Mouse (Mus musculus): ENCODE data around the gene Dip2b. TPM values are rescaled to one million over a fixed set of nuclear protein-coding genes. Genes with fewer than 3 reads are reported as not detected.

The Dip2b gene
- total RNA-seq, 2 experiments from 2014 or later: 59.9 to 63.5 TPM

DNA sequence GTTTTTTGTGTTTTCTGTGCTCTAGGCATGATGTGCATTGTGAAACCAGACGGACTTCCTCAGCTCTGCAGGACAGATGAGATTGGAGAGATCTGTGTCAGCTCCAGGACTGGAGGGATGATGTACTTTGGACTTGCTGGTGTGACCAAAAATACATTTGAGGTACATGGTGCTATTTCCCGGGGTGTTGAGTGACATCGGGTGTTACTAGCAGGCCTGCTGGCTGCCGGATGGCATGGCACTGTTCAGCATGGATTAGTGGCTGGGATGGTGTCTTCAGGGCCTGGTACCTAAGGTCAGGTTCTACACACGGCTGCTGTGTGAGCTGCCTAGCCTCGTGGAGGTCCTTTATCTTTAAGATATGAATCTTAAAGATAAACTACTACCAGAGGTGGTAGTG is 136.7 kb downstream of the Dip2b start:
- DNase-seq (ENCODE audit: low spot score in 2 of 2): no peak

DNA sequence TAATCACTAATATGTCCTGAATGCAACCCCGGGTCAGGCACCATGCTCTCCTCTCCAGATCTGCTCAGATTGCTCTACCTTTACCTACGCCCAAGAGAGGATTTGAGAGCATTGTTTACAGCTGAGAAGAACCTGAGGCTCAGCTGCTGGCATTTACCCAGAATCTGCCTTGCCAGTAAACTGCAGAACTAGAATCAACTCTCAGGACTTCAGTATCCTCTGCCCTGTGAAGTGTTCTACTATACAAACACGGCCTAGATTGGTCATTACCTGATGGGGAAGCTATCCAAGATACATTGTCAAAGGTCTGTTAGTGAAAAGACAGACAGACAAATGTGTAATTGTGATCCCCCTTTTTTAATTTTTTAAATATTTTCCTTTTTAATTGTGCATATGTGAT is 138.7 kb downstream of the Dip2b start:
- no peak for DNase-seq (ENCODE audit: low spot score in 2 of 2)

GRCm38 (mm10) chr15:100177575-100177974 is 139.1 kb downstream of the Dip2b start:
- no peak for DNase-seq (ENCODE audit: low spot score in 2 of 2)

- DNase-seq (ENCODE audit: low spot score in 2 of 2): no peak
Measured at GRCm38 (mm10) chr15:100178487-100178886, 140.0 kb downstream of the Dip2b start.

DNA sequence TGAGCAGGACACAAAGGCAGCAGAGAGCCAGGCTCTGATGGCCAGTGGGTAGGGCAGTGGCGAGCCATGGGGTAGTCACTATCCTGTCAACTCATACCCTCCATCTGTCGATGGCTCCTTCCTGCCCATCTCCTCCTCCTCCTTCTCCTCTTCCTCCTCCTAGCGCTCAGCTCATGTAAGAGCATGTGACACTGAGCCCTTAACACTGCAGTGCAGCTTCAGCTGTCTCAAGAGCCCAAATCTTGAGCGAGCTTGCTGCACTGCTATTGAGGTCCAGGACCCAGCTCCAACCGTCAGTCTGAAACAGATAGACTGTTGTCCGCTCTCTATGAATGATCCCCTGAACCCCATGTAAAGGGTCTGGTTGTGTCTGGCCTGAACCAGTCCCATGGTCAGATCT is 141.2 kb downstream of the Dip2b start:
- DNase-seq (ENCODE audit: low spot score in 2 of 2): no peak

GRCm38 (mm10) chr15:100180221-100180620 is 141.8 kb downstream of the Dip2b start:
- DNase-seq (ENCODE audit: low spot score in 2 of 2): no peak

DNA sequence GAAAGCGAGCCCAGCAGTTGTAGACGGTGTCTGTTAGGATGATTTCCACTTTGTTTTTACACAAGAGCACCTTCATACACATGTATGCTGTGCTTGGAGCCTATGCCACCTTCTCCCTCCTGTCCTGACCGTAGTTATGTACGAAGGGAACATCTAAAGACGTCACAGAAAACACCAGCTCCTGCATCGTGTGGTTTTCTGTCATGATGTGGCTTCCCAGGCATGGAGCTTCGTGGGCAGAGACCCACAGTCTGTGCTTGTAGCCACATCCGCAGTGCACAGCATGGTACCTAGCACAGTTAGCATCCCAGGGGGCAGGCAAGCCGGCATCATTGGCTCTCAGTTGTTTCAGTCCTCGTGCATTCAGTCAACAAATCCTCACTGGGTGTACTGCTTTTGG is 143.4 kb downstream of the Dip2b start:
- no peak for DNase-seq (ENCODE audit: low spot score in 2 of 2)

GRCm38 (mm10) chr15:100182526-100183280 is 144.2 kb downstream of the Dip2b start:
- DNase-seq (ENCODE audit: low spot score in 2 of 2): no peak

- DNase-seq (ENCODE audit: low spot score in 2 of 2): no peak
Measured at GRCm38 (mm10) chr15:100183510-100183909, 145.0 kb downstream of the Dip2b start.

DNA sequence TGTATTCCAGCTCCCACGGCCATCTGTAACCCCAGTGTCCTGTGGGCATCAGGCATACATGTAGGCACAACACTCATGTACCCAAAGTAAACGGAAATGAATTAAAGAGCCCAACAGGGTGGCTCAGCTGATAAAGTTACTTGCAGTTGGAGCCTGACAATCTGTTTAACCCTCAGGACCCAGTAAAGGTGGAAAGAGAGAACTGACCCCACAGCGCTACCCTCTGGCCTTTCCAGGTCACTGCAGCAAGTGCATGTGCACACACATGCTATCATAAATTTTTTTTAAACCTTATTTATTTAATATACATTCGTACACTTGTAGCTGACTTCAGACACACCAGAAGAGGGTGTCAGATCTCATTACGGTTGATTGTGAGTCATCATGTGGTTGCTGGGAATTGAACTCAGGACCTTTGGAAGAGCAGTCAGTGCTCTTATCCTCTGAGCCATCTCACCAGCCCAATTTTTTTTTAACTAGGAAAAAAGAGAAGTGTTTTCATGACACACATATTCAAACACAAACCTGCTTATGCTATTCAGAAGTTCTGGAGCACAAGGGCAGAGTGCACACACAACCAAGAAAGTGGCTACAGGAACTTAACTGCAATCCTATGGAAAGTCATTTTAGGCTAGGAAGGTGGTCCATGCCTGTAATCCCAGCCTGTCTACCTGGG is 146.5 kb downstream of the Dip2b start:
- no peak for DNase-seq (ENCODE audit: low spot score in 2 of 2)

- DNase-seq (ENCODE audit: low spot score in 2 of 2): no peak
Measured at GRCm38 (mm10) chr15:100186234-100186633, 147.8 kb downstream of the Dip2b start.

- no peak for DNase-seq (ENCODE audit: low spot score in 2 of 2)
Measured at GRCm38 (mm10) chr15:100186882-100187672, 148.6 kb downstream of the Dip2b start.

DNA sequence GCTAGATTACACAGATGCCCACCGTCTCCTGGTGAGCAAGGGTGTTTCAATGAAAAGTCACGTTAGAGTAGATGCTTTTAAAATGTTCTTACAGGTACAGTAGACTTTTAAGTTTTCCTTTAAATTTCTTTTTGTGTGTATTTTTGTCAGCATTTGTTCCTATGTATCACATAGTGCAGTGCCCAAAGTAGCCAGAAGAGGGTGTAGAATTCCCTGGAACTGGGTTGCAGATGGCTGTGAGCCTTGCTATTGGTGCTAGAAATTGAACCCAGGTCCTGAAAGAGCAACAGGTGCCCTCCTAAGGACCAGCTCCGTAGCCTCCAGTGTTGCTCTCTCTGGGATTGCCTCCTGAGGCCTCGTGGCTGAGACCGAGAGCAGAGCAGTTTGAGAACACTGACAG is 150.1 kb downstream of the Dip2b start:
- no peak for DNase-seq (ENCODE audit: low spot score in 2 of 2)

DNA sequence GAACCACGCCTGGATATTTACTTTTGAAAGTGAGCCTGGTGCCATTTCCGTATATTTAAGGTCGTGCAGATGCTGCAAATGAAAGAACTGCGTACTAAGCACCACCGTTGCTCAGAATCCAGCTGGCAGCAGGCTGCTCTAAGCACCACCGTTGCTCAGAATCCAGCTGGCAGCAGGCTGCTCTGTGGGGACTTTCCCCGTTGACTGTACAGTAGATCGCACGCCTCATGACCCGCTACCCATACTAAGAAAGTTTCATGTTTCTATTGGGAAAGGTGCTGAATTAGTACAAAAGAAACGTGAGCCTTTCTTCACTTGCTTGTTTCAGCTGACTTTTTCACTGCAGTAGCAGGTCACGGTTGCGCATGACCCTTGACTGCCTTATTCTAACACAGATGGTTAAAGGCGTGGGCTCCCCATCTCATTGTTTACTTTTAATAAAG is 150.5 kb downstream of the Dip2b start:
- DNase-seq (ENCODE audit: low spot score in 2 of 2): no peak

DNA sequence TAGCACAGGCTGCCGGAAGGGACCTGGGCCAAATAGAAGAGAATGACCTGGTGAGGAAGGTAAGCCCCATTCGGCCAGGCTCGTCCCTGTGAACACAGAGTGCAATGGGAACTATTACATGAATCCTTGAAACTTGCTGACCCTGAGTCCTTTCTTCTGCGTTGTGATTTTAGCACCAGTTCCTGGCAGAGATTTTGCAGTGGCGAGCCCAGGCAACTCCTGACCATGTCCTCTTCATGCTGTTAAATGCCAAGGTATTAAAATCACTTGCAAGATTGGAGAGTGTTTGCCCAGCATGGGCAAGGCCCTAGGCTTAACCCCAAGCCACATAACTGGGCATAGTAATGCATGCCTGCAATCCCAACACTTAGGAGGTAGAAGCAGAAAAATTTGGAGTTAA is 151.6 kb downstream of the Dip2b start:
- DNase-seq (ENCODE audit: low spot score in 2 of 2): no peak

DNA sequence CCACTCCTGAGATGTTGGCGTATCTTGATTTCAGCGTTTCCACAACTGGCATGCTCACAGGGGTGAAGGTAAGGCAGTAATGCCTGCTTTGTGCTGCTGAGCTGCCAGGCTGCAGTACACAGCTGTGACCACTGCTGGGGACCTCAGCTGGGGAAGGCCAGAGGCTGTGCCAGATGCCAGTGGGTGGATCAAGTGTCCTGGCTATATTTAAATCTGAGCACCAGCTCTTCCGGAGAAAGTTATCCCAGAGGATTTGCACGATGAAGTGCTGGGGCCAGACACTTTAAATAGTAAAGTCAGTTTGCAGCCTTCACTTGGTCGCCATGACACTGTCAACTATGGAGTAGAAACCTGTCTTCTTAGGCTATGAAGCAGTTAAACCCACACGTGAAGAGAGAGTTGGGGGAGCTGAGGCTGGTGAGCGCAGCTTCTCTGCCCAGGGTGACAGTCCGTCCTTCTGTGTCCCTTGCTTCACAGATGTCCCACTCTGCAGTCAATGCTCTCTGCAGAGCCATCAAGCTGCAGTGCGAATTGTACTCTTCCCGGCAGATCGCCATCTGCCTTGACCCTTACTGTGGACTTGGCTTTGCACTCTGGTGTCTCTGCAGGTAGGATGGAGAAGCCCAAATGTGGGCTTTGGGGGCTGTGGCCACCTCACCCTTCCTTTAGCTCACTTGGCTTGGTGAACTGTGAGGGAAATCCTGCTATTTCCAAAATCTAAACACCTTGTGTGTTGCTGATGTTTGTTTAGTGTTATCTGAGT is 160.7 kb downstream of the Dip2b start:
- DNase-seq (ENCODE audit: low spot score in 2 of 2): no peak

DNA sequence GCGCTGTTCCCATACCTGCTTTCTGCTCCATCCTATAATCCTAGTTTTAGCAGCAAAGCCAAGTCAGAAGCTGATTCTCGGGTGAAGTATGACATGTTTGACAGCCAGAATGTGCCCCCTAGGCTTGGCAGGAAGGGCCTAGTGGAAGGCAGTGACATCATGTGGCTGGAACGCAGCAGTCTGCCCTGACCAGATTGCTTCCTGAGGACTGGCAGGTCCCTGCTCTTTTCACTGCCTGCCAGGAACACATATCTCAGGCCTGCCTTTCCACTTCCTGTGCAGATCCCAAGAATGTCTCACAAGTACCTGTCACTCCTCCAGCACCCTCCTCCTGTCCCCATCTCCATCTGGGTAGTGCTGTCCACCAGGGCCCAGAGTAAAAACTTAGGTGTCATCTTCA is 161.3 kb downstream of the Dip2b start:
- no peak for DNase-seq (ENCODE audit: low spot score in 2 of 2)

GRCm38 (mm10) chr15:100201806-100202205 is 163.3 kb downstream of the Dip2b start:
- no peak for DNase-seq (ENCODE audit: low spot score in 2 of 2)

GRCm38 (mm10) chr15:100202431-100203015 is 164.1 kb downstream of the Dip2b start:
- no peak for DNase-seq (ENCODE audit: low spot score in 2 of 2)

DNA sequence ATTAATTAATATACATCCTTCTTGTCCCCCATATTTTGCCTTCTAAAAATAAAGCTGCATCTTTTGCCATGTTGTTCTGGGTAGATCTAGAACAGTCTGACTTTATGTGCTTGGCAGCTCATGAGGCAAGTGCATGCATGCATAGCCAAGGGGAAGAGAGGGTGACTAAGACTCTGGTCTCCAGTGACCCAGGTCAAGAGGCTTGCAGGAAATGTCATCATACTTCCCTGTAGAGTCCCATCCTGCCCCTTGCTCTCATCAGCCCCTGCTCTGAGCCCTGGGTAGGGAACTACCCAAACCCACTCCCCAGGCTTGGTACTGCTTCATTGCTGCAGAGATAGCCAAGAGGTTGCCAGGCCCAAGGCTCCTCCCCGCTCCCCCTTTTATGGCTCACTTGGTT is 166.1 kb downstream of the Dip2b start:
- no peak for DNase-seq (ENCODE audit: low spot score in 2 of 2)

DNA sequence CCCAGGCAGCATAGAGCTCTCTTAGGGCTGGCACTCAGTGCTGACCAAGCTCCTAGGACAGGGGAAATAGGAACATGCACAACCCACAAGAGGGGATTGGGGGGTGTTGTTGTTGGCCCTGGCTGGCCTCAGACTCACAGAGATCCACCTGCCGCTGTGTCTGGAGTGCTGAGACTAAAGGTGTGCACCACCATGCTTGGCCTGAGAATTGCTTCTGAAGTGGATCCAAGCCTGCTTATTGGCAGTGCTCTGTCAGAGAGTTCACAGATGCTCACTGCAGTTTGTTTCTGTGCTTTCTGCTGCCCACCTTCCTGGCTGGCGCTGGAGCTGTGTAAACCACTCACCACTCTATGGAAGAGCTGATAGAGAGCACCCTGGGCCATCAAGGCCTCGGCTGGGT is 171.5 kb downstream of the Dip2b start:
- DNase-seq (ENCODE audit: low spot score in 2 of 2): no peak
